Mouse (Mus musculus) liver, postnatal 0 days (tissue): ENCODE data around the gene Aig1.

Experiments used
- CTCF ChIP-seq: sonication (generic); IDR thresholded peaks from 2 replicates; pipeline ENCODE4 v1.5.1; 2016; ENCODE audit warnings: antibody characterized with exemption, low read depth
- EP300 ChIP-seq: IDR thresholded peaks from 2 replicates; pipeline ENCODE4 v1.6.1; 2016; ENCODE audit warnings: antibody characterized with exemption, low read depth, mild to moderate bottlenecking

- TF ChIP-seq CTCF (peak; percentile 51), EP300 (no peak)
Measured at GRCm38 (mm10) chr10:13682565-13682964, 186.2 kb downstream of the Aig1 start.
